Mouse (Mus musculus): ENCODE results near the gene Rpl35a. TPM values are rescaled to one million over a fixed set of nuclear protein-coding genes. Genes with fewer than 3 reads are reported as not detected.
A peak's percentile ranks its signal among the peaks of the same experiment; 100 is the strongest.

Gene Rpl35a
- polyA plus RNA-seq (2014; fragmentation: Nextera tagmentation; extraction: Ambion mirVana) = 1,070 and 1,136 TPM in 2 replicates

- Histone ChIP-seq H3K27me3 (ENCODE audit: control insufficient read depth, insufficient read depth, low read length) (no peaks in the 10 kb centered on the region), H3K4me3 (ENCODE audit: low read depth, low read length) (peak within 1 kb of the TSS; percentile 99), H3K27ac (ENCODE audit: low read length) (peak within 1 kb of the TSS; percentile 86), H3K9ac (replicated peaks; ENCODE audit: low read depth, low read length) (peak within 1 kb of the TSS; percentile 97), H3K4me1 (ENCODE audit: control insufficient read depth, insufficient read depth, low read length) (0 out of 2 replicates have a peak, but pooled peaks cover 10% of the 10 kb centered on the region), H3K9me3 (ENCODE audit: control insufficient read depth, low read depth, low read length) (no peaks in the 10 kb centered on the region), H3K4me2 (replicated peaks; ENCODE audit: low read depth, low read length) (peak within 1 kb of the TSS; percentile 51), H3K36me3 (ENCODE audit: control insufficient read depth, insufficient read depth, low read length) (peaks cover 33% of the 10 kb centered on the region)
- under 1% methylated on average over 44 of the region's 47 CpGs for WGBS
- peak; percentile 91 for ATAC-seq (ENCODE audit: insufficient number of reproducible peaks, insufficient read depth, low FRiP score, low read depth)
These were observed at the start of gene Rpl35a, which contains the start of gene Iqcg for GRCm38 (mm10) chr16:33056095-33056785. TSS of gene Rpl35a (plus strand) at chr16:33056453. TSS of gene Iqcg (minus strand) at chr16:33056218.

DNA sequence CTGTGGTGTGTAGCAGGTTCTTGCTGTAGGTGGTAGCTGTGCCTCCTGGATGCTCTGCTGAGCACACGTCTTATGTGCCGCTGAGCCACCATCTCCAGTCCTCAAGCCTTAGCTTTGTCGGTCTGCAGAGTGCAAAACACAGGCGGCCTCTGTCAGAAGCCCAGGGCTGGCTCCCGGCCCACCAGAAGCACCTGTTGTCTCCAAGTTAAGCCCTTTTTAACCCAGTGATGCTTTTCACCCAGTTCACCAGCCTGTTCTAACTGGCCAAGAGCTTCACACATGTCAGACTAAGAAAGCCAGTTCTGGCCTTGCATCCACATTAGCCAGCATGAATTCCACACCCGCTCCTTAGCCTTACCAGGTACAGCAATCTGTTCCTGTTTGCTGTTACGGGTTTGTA lies 49.4 kb upstream of the Rpl35a start:
- Histone ChIP-seq H3K9ac (replicated peaks; ENCODE audit: low read depth, low read length) (no peak overlapping the region), H3K27ac (ENCODE audit: low read length) (no peak overlapping the region), H3K36me3 (ENCODE audit: control insufficient read depth, insufficient read depth, low read length) (peaks cover 39% of the 10 kb centered on the region), H3K4me3 (ENCODE audit: low read depth, low read length) (no peak overlapping the region), H3K9me3 (ENCODE audit: control insufficient read depth, low read depth, low read length) (no peaks in the 10 kb centered on the region), H3K27me3 (ENCODE audit: control insufficient read depth, insufficient read depth, low read length) (no peaks in the 10 kb centered on the region), H3K4me2 (replicated peaks; ENCODE audit: low read depth, low read length) (no peak overlapping the region), H3K4me1 (ENCODE audit: control insufficient read depth, insufficient read depth, low read length) (no peaks in the 10 kb centered on the region)
- 86% methylated on average over 7 of the region's 7 CpGs for WGBS
- no peak for ATAC-seq (ENCODE audit: insufficient number of reproducible peaks, insufficient read depth, low FRiP score, low read depth)

- Histone ChIP-seq H3K27me3 (ENCODE audit: control insufficient read depth, insufficient read depth, low read length) (no peaks in the 10 kb centered on the region), H3K9ac (replicated peaks; ENCODE audit: low read depth, low read length) (no peak overlapping the region), H3K4me2 (replicated peaks; ENCODE audit: low read depth, low read length) (no peak overlapping the region), H3K9me3 (ENCODE audit: control insufficient read depth, low read depth, low read length) (no peaks in the 10 kb centered on the region), H3K36me3 (ENCODE audit: control insufficient read depth, insufficient read depth, low read length) (peaks cover 39% of the 10 kb centered on the region), H3K4me3 (ENCODE audit: low read depth, low read length) (no peak overlapping the region), H3K4me1 (ENCODE audit: control insufficient read depth, insufficient read depth, low read length) (no peaks in the 10 kb centered on the region), H3K27ac (ENCODE audit: low read length) (no peak overlapping the region)
- 90% methylated on average over 7 of the region's 7 CpGs for whole genome bisulfite sequencing
- ATAC-seq (ENCODE audit: insufficient number of reproducible peaks, insufficient read depth, low FRiP score, low read depth) = no peak
These were observed 48.8 kb upstream of the Rpl35a start for GRCm38 (mm10) chr16:33007436-33007835.

- no peak overlapping the region for H3K4me3 ChIP-seq (ENCODE audit: low read depth, low read length)
- WGBS = 90% methylated on average over 6 of the region's 6 CpGs
- no peak overlapping the region for H3K27ac ChIP-seq (ENCODE audit: low read length)
- peaks cover 52% of the 10 kb centered on the region for H3K36me3 ChIP-seq (ENCODE audit: control insufficient read depth, insufficient read depth, low read length)
- H3K4me2 ChIP-seq (replicated peaks; ENCODE audit: low read depth, low read length) = no peak overlapping the region
- no peaks in the 10 kb centered on the region for H3K4me1 ChIP-seq (ENCODE audit: control insufficient read depth, insufficient read depth, low read length)
- no peak for ATAC-seq (ENCODE audit: insufficient number of reproducible peaks, insufficient read depth, low FRiP score, low read depth)
- H3K9me3 ChIP-seq (ENCODE audit: control insufficient read depth, low read depth, low read length) = no peaks in the 10 kb centered on the region
- H3K9ac ChIP-seq (replicated peaks; ENCODE audit: low read depth, low read length) = no peak overlapping the region
- H3K27me3 ChIP-seq (ENCODE audit: control insufficient read depth, insufficient read depth, low read length) = no peaks in the 10 kb centered on the region
These were observed 46.1 kb upstream of the Rpl35a start for GRCm38 (mm10) chr16:33010166-33010565.

- H3K27me3 ChIP-seq (ENCODE audit: control insufficient read depth, insufficient read depth, low read length) = no peaks in the 10 kb centered on the region
- WGBS = 91% methylated on average over 5 of the region's 5 CpGs
- H3K9ac ChIP-seq (replicated peaks; ENCODE audit: low read depth, low read length) = no peak overlapping the region
- H3K36me3 ChIP-seq (ENCODE audit: control insufficient read depth, insufficient read depth, low read length) = peaks cover 29% of the 10 kb centered on the region
- no peaks in the 10 kb centered on the region for H3K4me1 ChIP-seq (ENCODE audit: control insufficient read depth, insufficient read depth, low read length)
- H3K4me3 ChIP-seq (ENCODE audit: low read depth, low read length) = no peak overlapping the region
- no peak overlapping the region for H3K27ac ChIP-seq (ENCODE audit: low read length)
- no peak for ATAC-seq (ENCODE audit: insufficient number of reproducible peaks, insufficient read depth, low FRiP score, low read depth)
- H3K4me2 ChIP-seq (replicated peaks; ENCODE audit: low read depth, low read length) = no peak overlapping the region
- H3K9me3 ChIP-seq (ENCODE audit: control insufficient read depth, low read depth, low read length) = no peaks in the 10 kb centered on the region
These were observed 42.5 kb upstream of the Rpl35a start for GRCm38 (mm10) chr16:33013801-33014200.

DNA sequence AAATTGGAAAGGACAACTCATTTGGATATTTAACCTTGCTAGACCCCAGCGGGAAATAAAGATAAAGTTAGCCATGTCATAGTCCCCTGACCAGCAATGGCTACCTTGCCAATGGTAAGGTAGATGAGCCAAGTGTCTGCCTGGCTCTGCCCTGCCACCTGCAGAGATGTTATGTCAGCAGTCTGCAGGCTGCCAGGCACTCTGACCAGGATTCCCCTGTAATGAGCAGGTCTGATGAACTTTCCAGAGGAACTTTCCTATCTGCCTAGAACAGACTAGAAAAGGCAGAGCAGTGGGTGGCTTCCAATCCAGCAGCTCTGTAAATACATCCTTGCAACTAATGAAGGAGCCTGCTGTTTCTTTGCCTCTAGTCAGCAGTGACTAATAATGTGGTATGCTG lies 41.3 kb upstream of the Rpl35a start:
- no peaks in the 10 kb centered on the region for H3K4me1 ChIP-seq (ENCODE audit: control insufficient read depth, insufficient read depth, low read length)
- H3K27me3 ChIP-seq (ENCODE audit: control insufficient read depth, insufficient read depth, low read length) = no peaks in the 10 kb centered on the region
- no peak overlapping the region for H3K4me2 ChIP-seq (replicated peaks; ENCODE audit: low read depth, low read length)
- H3K27ac ChIP-seq (ENCODE audit: low read length) = no peak overlapping the region
- H3K9ac ChIP-seq (replicated peaks; ENCODE audit: low read depth, low read length) = no peak overlapping the region
- no peaks in the 10 kb centered on the region for H3K9me3 ChIP-seq (ENCODE audit: control insufficient read depth, low read depth, low read length)
- H3K36me3 ChIP-seq (ENCODE audit: control insufficient read depth, insufficient read depth, low read length) = peaks cover 20% of the 10 kb centered on the region
- no peak overlapping the region for H3K4me3 ChIP-seq (ENCODE audit: low read depth, low read length)
- no peak for ATAC-seq (ENCODE audit: insufficient number of reproducible peaks, insufficient read depth, low FRiP score, low read depth)
- WGBS = 96% methylated on average over 1 of the region's 1 CpGs

DNA sequence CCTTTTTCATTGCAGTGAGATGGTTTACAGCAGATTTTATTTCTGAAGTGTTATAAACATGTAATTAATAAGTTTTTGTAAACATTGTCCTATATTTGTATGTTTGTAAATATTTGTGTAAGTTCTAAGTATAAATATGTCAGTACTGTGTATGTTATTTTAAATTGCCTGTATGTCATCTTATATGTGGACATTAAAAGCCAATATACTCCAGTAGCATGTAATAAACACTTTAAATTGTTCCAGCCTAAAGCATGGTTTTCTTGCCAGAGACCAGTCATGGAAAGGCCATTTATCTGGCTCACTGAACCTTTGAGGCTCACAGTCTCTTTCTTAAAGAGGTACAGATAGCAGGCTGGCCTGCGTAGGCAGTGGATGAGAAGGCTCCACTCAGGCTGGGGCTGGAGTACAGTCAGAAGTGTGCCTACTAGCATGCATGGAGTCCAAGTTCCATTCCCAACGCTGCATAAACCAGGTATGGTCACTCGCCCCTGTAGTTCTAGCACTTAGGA lies 40.8 kb upstream of the Rpl35a start:
- Histone ChIP-seq H3K27ac (ENCODE audit: low read length) (no peak overlapping the region), H3K4me1 (ENCODE audit: control insufficient read depth, insufficient read depth, low read length) (no peaks in the 10 kb centered on the region), H3K9ac (replicated peaks; ENCODE audit: low read depth, low read length) (no peak overlapping the region), H3K27me3 (ENCODE audit: control insufficient read depth, insufficient read depth, low read length) (no peaks in the 10 kb centered on the region), H3K4me3 (ENCODE audit: low read depth, low read length) (no peak overlapping the region), H3K9me3 (ENCODE audit: control insufficient read depth, low read depth, low read length) (no peaks in the 10 kb centered on the region), H3K4me2 (replicated peaks; ENCODE audit: low read depth, low read length) (no peak overlapping the region), H3K36me3 (ENCODE audit: control insufficient read depth, insufficient read depth, low read length) (peaks cover 18% of the 10 kb centered on the region)
- 86% methylated on average over 3 of the region's 3 CpGs for WGBS
- ATAC-seq (ENCODE audit: insufficient number of reproducible peaks, insufficient read depth, low FRiP score, low read depth) = no peak

DNA sequence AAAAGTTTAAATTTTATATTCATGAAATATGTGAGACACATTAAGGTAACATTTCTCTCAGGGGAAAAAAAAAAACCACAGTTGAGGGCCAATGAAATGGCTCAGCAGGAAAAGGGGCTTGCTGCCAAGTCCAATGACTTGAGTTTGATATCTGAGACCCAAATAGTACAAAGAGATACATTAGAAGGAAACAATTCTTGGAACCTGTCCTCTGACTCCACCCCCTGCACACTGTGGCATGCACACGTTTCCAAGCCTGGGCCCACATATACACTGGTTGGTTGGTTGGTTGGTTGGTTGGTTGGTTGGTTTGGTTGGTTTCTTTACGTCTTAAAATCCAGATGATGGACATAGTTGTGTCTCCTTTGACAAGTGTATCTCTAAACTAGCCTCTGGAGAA lies 40.3 kb upstream of the Rpl35a start:
- Histone ChIP-seq H3K9me3 (ENCODE audit: control insufficient read depth, low read depth, low read length) (no peaks in the 10 kb centered on the region), H3K9ac (replicated peaks; ENCODE audit: low read depth, low read length) (no peak overlapping the region), H3K27ac (ENCODE audit: low read length) (no peak overlapping the region), H3K4me3 (ENCODE audit: low read depth, low read length) (no peak overlapping the region), H3K4me2 (replicated peaks; ENCODE audit: low read depth, low read length) (no peak overlapping the region), H3K36me3 (ENCODE audit: control insufficient read depth, insufficient read depth, low read length) (peaks cover 18% of the 10 kb centered on the region), H3K27me3 (ENCODE audit: control insufficient read depth, insufficient read depth, low read length) (no peaks in the 10 kb centered on the region), H3K4me1 (ENCODE audit: control insufficient read depth, insufficient read depth, low read length) (no peaks in the 10 kb centered on the region)
- 83% methylated on average over 2 of the region's 2 CpGs for WGBS
- no peak for ATAC-seq (ENCODE audit: insufficient number of reproducible peaks, insufficient read depth, low FRiP score, low read depth)
